Mouse (Mus musculus) stomach, postnatal 0 days (tissue): ENCODE data around the gene Tmc7. TPM values are rescaled to one million over a fixed set of nuclear protein-coding genes. Genes with fewer than 3 reads are reported as not detected.

Experiments used
- ATAC-seq: fragments of 200-750 bp; cut with Nextera tagmentation; 2 replicates; pipeline ENCODE4 v1.8.0; 2017; ENCODE audit not compliant: low FRiP score, low TSS enrichment
- DNase-seq: peaks from one replicate; pipeline ENCODE4 v3.0.0-alpha.2; 2016; ENCODE audit warnings: low spot score
- H3K27ac ChIP-seq: fragments of 300-500 bp; sonication (generic); replicated peaks from 2 replicates; pipeline ENCODE4 v1.5.1; 2014; ENCODE audit warnings: mild to moderate bottlenecking, control low read depth
- H3K27me3 ChIP-seq: fragments of 300-500 bp; sonication (generic); 2 replicates; pipeline ENCODE4 v1.6.1; 2014; ENCODE audit warnings: low read length; ENCODE audit not compliant: control insufficient read depth, insufficient read depth
- H3K36me3 ChIP-seq: fragments of 300-500 bp; sonication (generic); 2 replicates; pipeline ENCODE4 v1.6.1; 2014; ENCODE audit warnings: low read length, mixed read lengths; ENCODE audit not compliant: control insufficient read depth, insufficient read depth
- H3K4me1 ChIP-seq: fragments of 300-500 bp; sonication (generic); replicated peaks from 2 replicates; pipeline ENCODE4 v1.6.1; 2014; ENCODE audit warnings: antibody characterized with exemption; ENCODE audit not compliant: control insufficient read depth, insufficient read depth
- H3K4me2 ChIP-seq: fragments of 300-500 bp; sonication (generic); replicated peaks from 2 replicates; pipeline ENCODE4 v1.6.1; 2014; ENCODE audit warnings: low read depth, mild to moderate bottlenecking, control low read depth, moderate library complexity
- H3K4me3 ChIP-seq: fragments of 300-500 bp; sonication (generic); 2 replicates; pipeline ENCODE4 v1.5.1; 2014; ENCODE audit warnings: low read depth, low read length, control low read depth
- H3K9ac ChIP-seq: fragments of 300-500 bp; sonication (generic); 2 replicates; pipeline ENCODE4 v1.6.1; 2014; ENCODE audit warnings: mild to moderate bottlenecking, low read length, control low read depth, mixed read lengths
- H3K9me3 ChIP-seq: fragments of 300-500 bp; sonication (generic); 2 replicates; pipeline ENCODE4 v1.6.1; 2016; ENCODE audit warnings: low read length; ENCODE audit not compliant: control insufficient read depth
- CTCF ChIP-seq: IDR thresholded peaks from 2 replicates; pipeline ENCODE4 v1.5.1; 2016; ENCODE audit warnings: antibody characterized with exemption, low read depth, mild to moderate bottlenecking, moderate library complexity
- EP300 ChIP-seq: optimal IDR thresholded peaks from 2 replicates; pipeline ENCODE3; 2016; ENCODE audit warnings: antibody characterized with exemption
- WGBS: fragments of 180-500 bp; shearing (Covaris S2); extraction: QIAGEN DNeasy Blood & Tissue Kit; methylation state at CpG from one replicate; pipeline ENCODE4 v1.1.7; 2014; 5-methylcytosine and 5-hydroxymethylcytosine counted together
- polyA plus RNA-seq: library from polyadenylated mRNA; unstranded; fragments of >200 nt; fragmentation: Nextera tagmentation; extraction: Ambion mirVana; gene quantifications from 2 replicates; pipeline ENCODE4 v1.2.1, GENCODE M21; 2015

The Tmc7 gene
- polyA plus RNA-seq, 1 experiment from 2014 or later = 5.9 TPM

DNA sequence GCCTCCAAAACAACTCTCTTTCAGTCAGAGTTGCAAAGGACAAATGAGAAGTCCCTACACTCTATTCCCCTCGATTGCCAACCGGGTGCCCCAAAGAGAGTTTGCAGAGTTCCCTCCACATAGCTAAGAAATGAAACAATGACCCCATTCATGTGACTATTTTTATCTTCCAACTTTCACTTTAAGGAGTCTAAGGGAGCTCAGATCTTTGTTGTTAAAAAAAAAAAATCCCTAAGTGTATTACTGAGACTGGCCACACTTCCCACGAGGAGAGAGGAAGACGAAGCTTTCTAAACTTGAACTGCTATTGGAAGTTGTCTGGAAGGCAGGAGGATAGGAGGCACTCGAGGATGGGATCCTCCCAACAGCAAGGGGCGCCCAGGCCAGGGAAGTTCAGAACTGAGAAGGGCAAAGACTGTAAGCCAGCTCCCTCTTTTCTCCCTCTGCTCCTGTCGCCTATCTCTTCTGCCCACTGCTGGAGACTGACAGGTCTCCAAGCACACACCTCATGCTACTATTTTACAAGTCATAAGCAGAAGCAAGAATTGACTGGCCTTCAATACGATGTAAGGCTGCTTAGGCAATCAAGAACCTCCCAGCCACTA lies 96.4 kb downstream of the Tmc7 start:
- peak overlapping the region; percentile 38; the same call in 1 of the 2 replicates for H3K9ac ChIP-seq
- WGBS = 28% methylated on average over 8 of the region's 8 CpGs
- H3K36me3 ChIP-seq = peaks cover 4% of the 10 kb centered on the region
- H3K4me1 ChIP-seq = peaks cover 8% of the 10 kb centered on the region
- no peaks in the 10 kb centered on the region for H3K9me3 ChIP-seq
- H3K27me3 ChIP-seq = no peaks in the 10 kb centered on the region
- peak overlapping the region; percentile 82 for H3K4me2 ChIP-seq
- TF ChIP-seq CTCF (peak; percentile 42; the same call in 1 of the 2 replicates), EP300 (no peak)
- peak overlapping the region; percentile 41; the same call in 1 of the 2 replicates for H3K27ac ChIP-seq
- peak overlapping the region; percentile 19 for H3K4me3 ChIP-seq
- DNase-seq (peak; percentile 27), ATAC-seq (no peak)

DNA sequence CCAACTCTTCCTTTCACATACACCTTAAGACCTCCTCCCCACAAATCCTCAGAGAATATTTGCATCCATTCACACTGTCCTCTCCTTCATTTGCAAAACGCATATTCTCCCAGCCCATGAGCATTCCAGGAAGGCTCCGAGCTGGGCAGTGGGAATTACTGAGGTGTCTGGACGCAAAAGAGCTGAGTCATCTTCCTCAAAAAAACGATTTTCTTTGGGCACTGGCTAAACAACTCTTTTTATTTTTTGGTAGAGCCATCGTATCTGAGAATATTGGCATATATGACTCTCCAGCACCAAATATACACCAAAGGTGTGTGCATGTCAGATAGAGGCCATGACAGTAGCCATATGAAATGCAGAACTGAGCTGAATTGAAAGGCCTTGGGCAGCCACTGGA lies 97.6 kb downstream of the Tmc7 start:
- no peak overlapping the region for H3K9ac ChIP-seq
- ATAC-seq (no peak), DNase-seq (no peak)
- H3K9me3 ChIP-seq = no peaks in the 10 kb centered on the region
- H3K36me3 ChIP-seq = peaks cover 4% of the 10 kb centered on the region
- no peak overlapping the region for H3K27ac ChIP-seq
- no peak overlapping the region for H3K4me3 ChIP-seq
- TF ChIP-seq EP300 = no peak
- no peak for TF ChIP-seq CTCF
- H3K4me1 ChIP-seq = peaks cover 6% of the 10 kb centered on the region
- no peaks in the 10 kb centered on the region for H3K27me3 ChIP-seq
- no peak overlapping the region for H3K4me2 ChIP-seq
- 57% methylated on average over 5 of the region's 5 CpGs for WGBS

Other genes starting within 250 kb of the Tmc7 start
- gene Syt17, start 136.5 kb downstream of the Tmc7 start, polyA plus RNA-seq = 3.3 and 3.8 TPM in 2 replicates
- gene Itpripl2, start 92.8 kb downstream of the Tmc7 start, polyA plus RNA-seq = 6.1 and 6.7 TPM in 2 replicates
- 83.6 and 86.9 TPM in 2 replicates for gene Coq7, start 51.4 kb downstream of the Tmc7 start, polyA plus RNA-seq
- 7.9 and 8.5 TPM in 2 replicates for gene Tmc5, start 12.6 kb upstream of the Tmc7 start, polyA plus RNA-seq
- 204 and 212 TPM in 2 replicates for gene Gde1, start 121.0 kb upstream of the Tmc7 start, polyA plus RNA-seq
- gene Ccp110, start 127.8 kb upstream of the Tmc7 start, polyA plus RNA-seq = 2.6 and 2.7 TPM in 2 replicates
- 31.2 and 32.7 TPM in 2 replicates for gene Vps35l, start 155.5 kb upstream of the Tmc7 start, polyA plus RNA-seq